13 mouse cellular contexts compared by ENCODE assay signal in genomic region chr3:84215743-84216360, GRCm38 (mm10). TPM values are rescaled to one million over a fixed set of nuclear protein-coding genes. Genes with fewer than 3 reads are reported as not detected.
DNase-seq lines count a peak whose midpoint lies in the region; ATAC-seq and TF ChIP-seq lines count a peak whose summit lies in the region.
"Had no signal": no experiment of that assay in that cellular context is flagged by ENCODE, and none has a peak within 500 bp of the region (broad histone marks: within the 10 kb centered on the region; RNA-seq: fewer than 3 reads in every experiment).

No protein-coding gene starts in this region.

- peak overlapping the region; percentile 69 for H3K27ac ChIP-seq in hindbrain, embryonic 13.5 days
- H3K27ac ChIP-seq in hindbrain, embryonic 10.5 days: no peak overlapping the region
- H3K27ac ChIP-seq in hindbrain, embryonic 15.5 days (replicated peaks): peak overlapping the region; percentile 26
- H3K27ac ChIP-seq: heart, embryonic 10.5 days; liver, embryonic 15.5 days had no signal

- no peaks in the 10 kb centered on the region for H3K9me3 ChIP-seq in hindbrain, embryonic 13.5 days
- H3K9me3 ChIP-seq in hindbrain, embryonic 10.5 days: no peaks in the 10 kb centered on the region
- H3K9me3 ChIP-seq in hindbrain, embryonic 15.5 days: no peaks in the 10 kb centered on the region
- H3K9me3 ChIP-seq: heart, embryonic 10.5 days; liver, embryonic 15.5 days had no signal

- H3K36me3 ChIP-seq in hindbrain, embryonic 13.5 days: no peaks in the 10 kb centered on the region
- no peaks in the 10 kb centered on the region for H3K36me3 ChIP-seq in hindbrain, embryonic 10.5 days
- no peaks in the 10 kb centered on the region for H3K36me3 ChIP-seq in hindbrain, embryonic 15.5 days
- H3K36me3 ChIP-seq: heart, embryonic 10.5 days; liver, embryonic 15.5 days had no signal

- H3K9ac ChIP-seq in hindbrain, embryonic 13.5 days: peak overlapping the region; percentile 60
- H3K9ac ChIP-seq in hindbrain, embryonic 15.5 days: peak overlapping the region; percentile 3; the same call in 1 of the 2 replicates
- H3K9ac ChIP-seq: liver, embryonic 15.5 days had no signal

- H3K4me3 ChIP-seq in hindbrain, embryonic 13.5 days: peak overlapping the region; percentile 15
- no peak overlapping the region for H3K4me3 ChIP-seq in hindbrain, embryonic 10.5 days
- H3K4me3 ChIP-seq in hindbrain, embryonic 15.5 days: peak overlapping the region; percentile 17
- H3K4me3 ChIP-seq: heart, embryonic 10.5 days; liver, embryonic 15.5 days had no signal

- TF ChIP-seq CTCF in brain, embryonic 14.5 days (IDR thresholded peaks at IDR 0.05; ENCODE audit: borderline replicate concordance, extremely low read depth, insufficient read depth, insufficient read length): no peak

- TF ChIP-seq POLR2A in brain, embryonic 14.5 days (IDR thresholded peaks at IDR 0.05; ENCODE audit: borderline replicate concordance, extremely low read depth, insufficient read depth, insufficient read length, poor library complexity, severe bottlenecking): no peak

- H3K27me3 ChIP-seq in hindbrain, embryonic 13.5 days: no peaks in the 10 kb centered on the region
- no peaks in the 10 kb centered on the region; the same call in 1 of the 2 replicates for H3K27me3 ChIP-seq in hindbrain, embryonic 10.5 days (ENCODE audit: insufficient read depth, poor library complexity, severe bottlenecking)
- H3K27me3 ChIP-seq in hindbrain, embryonic 15.5 days: no peaks in the 10 kb centered on the region

- no peak for DNase-seq in hindbrain, embryonic 10.5 days (ENCODE audit: low spot score)
- peak; percentile 87 for DNase-seq in brain, embryonic 14.5 days (ENCODE audit: low read depth)
- peak; percentile 54 to 69 for DNase-seq in cerebellum, postnatal 14 days
- no peak for DNase-seq in spleen, postnatal 4 days (ENCODE audit: low spot score in 2 of 2)
- no peak for DNase-seq in embryo, embryonic 11 days
- DNase-seq in frontal cortex, postnatal 14 days (ENCODE audit: low spot score in 2 of 2): no peak
- DNase-seq: adrenal gland, postnatal 25 days had no signal

- peak overlapping the region; percentile 45 for H3K4me2 ChIP-seq in hindbrain, embryonic 13.5 days
- peak overlapping the region; percentile 78 for H3K4me2 ChIP-seq in hindbrain, embryonic 15.5 days
- H3K4me2 ChIP-seq: liver, embryonic 15.5 days had no signal

- WGBS in hindbrain, embryonic 13.5 days: 73% methylated on average over 15 of the region's 15 CpGs
- WGBS in hindbrain, embryonic 10.5 days: 82% methylated on average over 15 of the region's 15 CpGs
- 52% methylated on average over 15 of the region's 15 CpGs for WGBS in hindbrain, embryonic 15.5 days

- ATAC-seq in hindbrain, embryonic 13.5 days (ENCODE audit: low FRiP score): no peak
- no peak for ATAC-seq in hindbrain, embryonic 15.5 days (ENCODE audit: low FRiP score, low read depth)
- ATAC-seq: CD4-positive, CD25-positive, alpha-beta regulatory T cell, adult 4 months had no signal

- H3K4me1 ChIP-seq in hindbrain, embryonic 13.5 days (replicated peaks): peaks cover 72% of the 10 kb centered on the region
- H3K4me1 ChIP-seq in hindbrain, embryonic 10.5 days (replicated peaks): peaks cover 62% of the 10 kb centered on the region
- H3K4me1 ChIP-seq in hindbrain, embryonic 15.5 days (replicated peaks): peaks cover 74% of the 10 kb centered on the region

RNA-seq across cellular contexts. Expression of gene Gm6525, which starts 41.9 kb away (rescaled TPM):
- 2.9 and 3.3 TPM in 2 replicates for polyA plus RNA-seq in hindbrain, embryonic 13.5 days (2015; fragmentation: Nextera tagmentation; extraction: Ambion mirVana)
- polyA plus RNA-seq in hindbrain, embryonic 10.5 days (2016; fragmentation: Nextera tagmentation; extraction: Ambion mirVana): 1.5 and 1.9 TPM in 2 replicates
- not detected in 2 replicates for polyA plus RNA-seq in brain, embryonic 14.5 days (2012; rRNA removed)
- 2.1 and 2.3 TPM in 2 replicates for polyA plus RNA-seq in hindbrain, embryonic 15.5 days (2015; fragmentation: Nextera tagmentation; extraction: Ambion mirVana)
- polyA plus RNA-seq: urinary bladder, adult 2 months had no signal

Comparison
In these comparisons a context has a peak if more than half of its experiments do, and no peak if none do; other contexts are left out.
1. DNase-seq: peak in brain, embryonic 14.5 days (single experiment) and cerebellum, postnatal 14 days (2 of 2); none in hindbrain, embryonic 10.5 days (single experiment), spleen, postnatal 4 days (0 of 2), embryo, embryonic 11 days (single experiment) and frontal cortex, postnatal 14 days (0 of 2).